In the genomic region with DNA sequence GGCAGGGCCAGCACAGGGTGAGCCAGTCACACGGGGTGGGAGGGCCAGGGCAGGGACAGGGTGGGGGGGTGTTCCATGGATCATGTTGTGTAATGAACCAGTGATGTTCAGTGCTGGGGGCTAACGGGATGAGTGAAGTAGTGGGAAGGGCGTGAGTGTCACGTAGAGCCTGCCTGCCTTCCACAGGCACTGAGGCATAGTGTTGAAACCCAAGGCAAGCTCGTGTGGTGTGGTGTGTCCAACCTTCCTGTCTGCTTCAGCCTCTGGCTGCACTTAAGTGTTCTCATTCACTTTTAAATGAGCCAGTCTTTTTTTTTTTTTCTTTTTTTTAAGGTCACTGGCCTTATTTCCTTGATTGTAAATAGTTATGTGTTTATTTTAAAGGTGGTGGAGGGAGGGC, we compare ENCODE assay signal across 21 mouse cellular contexts. TPM values are rescaled to one million over a fixed set of nuclear protein-coding genes. Genes with fewer than 3 reads are reported as not detected.
DNase-seq lines count a peak whose midpoint lies in the region; ATAC-seq lines count a peak whose summit lies in the region.
"Had no signal": no experiment of that assay in that cellular context is flagged by ENCODE, and none has a peak within 500 bp of the region (broad histone marks: within the 10 kb centered on the region; RNA-seq: fewer than 3 reads in every experiment).

No protein-coding gene starts in this region.

- ATAC-seq in hindbrain, embryonic 11.5 days (ENCODE audit: low FRiP score), result 0 out of 2 replicates have a peak, but pooled peaks have one; percentile 13
- ATAC-seq in hindbrain, embryonic 13.5 days (ENCODE audit: low FRiP score), result no peak
- 0 out of 2 replicates have a peak, but pooled peaks have one; percentile 36 for ATAC-seq in midbrain, embryonic 16.5 days
- ATAC-seq in midbrain, embryonic 15.5 days (replicated peaks), result no peak
- ATAC-seq in megakaryocyte progenitor cell, adult 5-6 weeks (replicated peaks; ENCODE audit: poor library complexity), result 0 out of 2 replicates have a peak, but pooled peaks have one; percentile 17
- no peak for ATAC-seq in erythroid progenitor cell, adult 5-6 weeks (replicated peaks; ENCODE audit: low FRiP score, poor library complexity, severe bottlenecking)
- ATAC-seq: forebrain, embryonic 15.5 days had no signal

- no peak overlapping the region for H3K4me2 ChIP-seq in hindbrain, embryonic 11.5 days (replicated peaks; ENCODE audit: low read depth, low read length)
- no peak overlapping the region for H3K4me2 ChIP-seq in hindbrain, embryonic 13.5 days
- no peak overlapping the region for H3K4me2 ChIP-seq in midbrain, embryonic 16.5 days (ENCODE audit: low read length)
- no peak overlapping the region for H3K4me2 ChIP-seq in midbrain, embryonic 15.5 days
- H3K4me2 ChIP-seq: embryonic facial prominence, embryonic 15.5 days; forebrain, embryonic 15.5 days; heart, embryonic 11.5 days; heart, embryonic 15.5 days; hindbrain, embryonic 15.5 days had no signal

- DNase-seq in hindbrain, embryonic 11.5 days (ENCODE audit: low spot score), result no peak
- DNase-seq in ZHBTc4 (ENCODE audit: low read depth, low spot score), result peak; percentile 55
- no peak for DNase-seq in thymus, postnatal 4 days
- DNase-seq: adrenal gland, postnatal 10 days; cerebellum, adult 11 months; cerebellum, adult 8-10 months; cerebellum, postnatal 36 days; embryo, embryonic 11 days; heart, adult 2 months; heart, postnatal 14 days had no signal

- H3K9me3 ChIP-seq in hindbrain, embryonic 11.5 days (ENCODE audit: control insufficient read depth, low read length), result no peaks in the 10 kb centered on the region
- H3K9me3 ChIP-seq in hindbrain, embryonic 13.5 days, result no peaks in the 10 kb centered on the region
- H3K9me3 ChIP-seq in midbrain, embryonic 16.5 days (replicated peaks; ENCODE audit: control insufficient read depth, low read length, poor library complexity, severe bottlenecking), result no peaks in the 10 kb centered on the region
- no peaks in the 10 kb centered on the region for H3K9me3 ChIP-seq in midbrain, embryonic 15.5 days
- H3K9me3 ChIP-seq: embryonic facial prominence, embryonic 15.5 days; forebrain, embryonic 15.5 days; heart, embryonic 15.5 days; hindbrain, embryonic 15.5 days had no signal

- peaks cover 52% of the 10 kb centered on the region for H3K36me3 ChIP-seq in hindbrain, embryonic 11.5 days (ENCODE audit: control insufficient read depth, insufficient read depth, low read length)
- peaks cover 99% of the 10 kb centered on the region for H3K36me3 ChIP-seq in hindbrain, embryonic 13.5 days
- H3K36me3 ChIP-seq in midbrain, embryonic 16.5 days (ENCODE audit: control insufficient read depth, insufficient read depth, low read length), result peaks cover 41% of the 10 kb centered on the region
- peaks cover 87% of the 10 kb centered on the region for H3K36me3 ChIP-seq in midbrain, embryonic 15.5 days (replicated peaks)

- H3K27me3 ChIP-seq in hindbrain, embryonic 11.5 days (ENCODE audit: control insufficient read depth, insufficient read depth, low read length), result no peaks in the 10 kb centered on the region
- no peaks in the 10 kb centered on the region for H3K27me3 ChIP-seq in hindbrain, embryonic 13.5 days
- H3K27me3 ChIP-seq in midbrain, embryonic 16.5 days (ENCODE audit: control insufficient read depth, insufficient read depth, low read depth, low read length), result no peaks in the 10 kb centered on the region
- no peaks in the 10 kb centered on the region for H3K27me3 ChIP-seq in midbrain, embryonic 15.5 days (replicated peaks)
- H3K27me3 ChIP-seq: embryonic facial prominence, embryonic 15.5 days; forebrain, embryonic 15.5 days; heart, embryonic 15.5 days; hindbrain, embryonic 15.5 days had no signal

- no peak overlapping the region for H3K4me3 ChIP-seq in hindbrain, embryonic 11.5 days (ENCODE audit: low read depth, low read length)
- H3K4me3 ChIP-seq in hindbrain, embryonic 13.5 days, result no peak overlapping the region
- no peak overlapping the region for H3K4me3 ChIP-seq in midbrain, embryonic 16.5 days (ENCODE audit: low read depth, low read length)
- H3K4me3 ChIP-seq in midbrain, embryonic 15.5 days, result no peak overlapping the region
- H3K4me3 ChIP-seq: embryonic facial prominence, embryonic 15.5 days; erythroblast, embryonic 14.5 days; forebrain, embryonic 15.5 days; heart, adult 2 months; heart, embryonic 15.5 days; hindbrain, embryonic 15.5 days had no signal

- H3K4me1 ChIP-seq in hindbrain, embryonic 11.5 days (replicated peaks; ENCODE audit: control insufficient read depth, insufficient read depth, low read length), result no peaks in the 10 kb centered on the region
- H3K4me1 ChIP-seq in hindbrain, embryonic 13.5 days (replicated peaks), result peaks cover 11% of the 10 kb centered on the region
- no peaks in the 10 kb centered on the region for H3K4me1 ChIP-seq in midbrain, embryonic 16.5 days (ENCODE audit: control insufficient read depth, insufficient read depth, low read length)
- H3K4me1 ChIP-seq in midbrain, embryonic 15.5 days, result peaks cover 5% of the 10 kb centered on the region

- H3K9ac ChIP-seq in hindbrain, embryonic 11.5 days (ENCODE audit: low read depth, low read length), result no peak overlapping the region
- H3K9ac ChIP-seq in hindbrain, embryonic 13.5 days, result no peak overlapping the region
- no peak overlapping the region for H3K9ac ChIP-seq in midbrain, embryonic 16.5 days (ENCODE audit: low read depth, low read length)
- H3K9ac ChIP-seq in midbrain, embryonic 15.5 days, result no peak overlapping the region
- H3K9ac ChIP-seq: embryonic facial prominence, embryonic 15.5 days; forebrain, embryonic 15.5 days; heart, embryonic 15.5 days; hindbrain, embryonic 15.5 days had no signal

- no peak overlapping the region for H3K27ac ChIP-seq in hindbrain, embryonic 11.5 days (ENCODE audit: low read depth, low read length)
- H3K27ac ChIP-seq in hindbrain, embryonic 13.5 days, result no peak overlapping the region
- no peak overlapping the region for H3K27ac ChIP-seq in midbrain, embryonic 16.5 days (ENCODE audit: low read length)
- H3K27ac ChIP-seq in midbrain, embryonic 15.5 days, result no peak overlapping the region
- H3K27ac ChIP-seq: forebrain, embryonic 15.5 days; heart, adult 2 months; heart, embryonic 15.5 days; hindbrain, embryonic 15.5 days had no signal

- WGBS in hindbrain, embryonic 11.5 days, result 74% methylated on average over 5 of the region's 5 CpGs
- 73% methylated on average over 5 of the region's 5 CpGs for WGBS in hindbrain, embryonic 13.5 days
- WGBS in midbrain, embryonic 16.5 days, result 76% methylated on average over 5 of the region's 5 CpGs
- 75% methylated on average over 5 of the region's 5 CpGs for WGBS in midbrain, embryonic 15.5 days

RNA-seq across cellular contexts. Expression of a gene that starts 7.5 kb away (rescaled TPM):
- polyA plus RNA-seq in hindbrain, embryonic 11.5 days (2014; fragmentation: Nextera tagmentation; extraction: Ambion mirVana), result 756 and 797 TPM in 2 replicates
- polyA plus RNA-seq in hindbrain, embryonic 13.5 days (2015; fragmentation: Nextera tagmentation; extraction: Ambion mirVana), result 665 and 670 TPM in 2 replicates
- polyA plus RNA-seq in midbrain, embryonic 16.5 days (2015; fragmentation: Nextera tagmentation; extraction: Ambion mirVana), result 504 and 541 TPM in 2 replicates
- 521 and 530 TPM in 2 replicates for polyA plus RNA-seq in midbrain, embryonic 15.5 days (2015; fragmentation: Nextera tagmentation; extraction: Ambion mirVana)
- 355 and 392 TPM in 2 replicates for total RNA-seq in megakaryocyte progenitor cell, adult 5-6 weeks (2015)
- total RNA-seq in megakaryocyte progenitor cell, adult 5-6 weeks (2017), result 426 and 445 TPM in 2 replicates
- 54.1 and 65.2 TPM in 2 replicates for total RNA-seq in erythroid progenitor cell, adult 5-6 weeks (2015; ENCODE audit: low replicate concordance)
- total RNA-seq in erythroid progenitor cell, adult 5-6 weeks (2017; ENCODE audit: low replicate concordance), result 69.1 and 112 TPM in 2 replicates

RNA-seq across cellular contexts. Expression of a gene that starts 7.6 kb away (rescaled TPM):
- 18.5 and 19.9 TPM in 2 replicates for polyA plus RNA-seq in hindbrain, embryonic 11.5 days (2014; fragmentation: Nextera tagmentation; extraction: Ambion mirVana)
- polyA plus RNA-seq in hindbrain, embryonic 13.5 days (2015; fragmentation: Nextera tagmentation; extraction: Ambion mirVana), result 52.7 TPM in 2 replicates
- 70.4 and 74.3 TPM in 2 replicates for polyA plus RNA-seq in midbrain, embryonic 16.5 days (2015; fragmentation: Nextera tagmentation; extraction: Ambion mirVana)
- 70.1 and 73.0 TPM in 2 replicates for polyA plus RNA-seq in midbrain, embryonic 15.5 days (2015; fragmentation: Nextera tagmentation; extraction: Ambion mirVana)
- total RNA-seq in megakaryocyte progenitor cell, adult 5-6 weeks (2015), result 1.1 and 2.1 TPM in 2 replicates
- total RNA-seq in megakaryocyte progenitor cell, adult 5-6 weeks (2017), result 2.5 and 2.6 TPM in 2 replicates
- 0.36 TPM in 1 of 2 replicates, not detected in the other for total RNA-seq in erythroid progenitor cell, adult 5-6 weeks (2015; ENCODE audit: low replicate concordance)
- 0.13 and 0.68 TPM in 2 replicates for total RNA-seq in erythroid progenitor cell, adult 5-6 weeks (2017; ENCODE audit: low replicate concordance)

RNA-seq across cellular contexts. Expression of a gene that starts 10.0 kb away (rescaled TPM):
- 13.5 and 14.6 TPM in 2 replicates for polyA plus RNA-seq in hindbrain, embryonic 11.5 days (2014; fragmentation: Nextera tagmentation; extraction: Ambion mirVana)
- polyA plus RNA-seq in hindbrain, embryonic 13.5 days (2015; fragmentation: Nextera tagmentation; extraction: Ambion mirVana), result 22.5 and 23.4 TPM in 2 replicates
- 21.0 and 22.4 TPM in 2 replicates for polyA plus RNA-seq in midbrain, embryonic 16.5 days (2015; fragmentation: Nextera tagmentation; extraction: Ambion mirVana)
- 21.0 and 21.1 TPM in 2 replicates for polyA plus RNA-seq in midbrain, embryonic 15.5 days (2015; fragmentation: Nextera tagmentation; extraction: Ambion mirVana)
- total RNA-seq in megakaryocyte progenitor cell, adult 5-6 weeks (2015), result 8.3 and 9.7 TPM in 2 replicates
- total RNA-seq in megakaryocyte progenitor cell, adult 5-6 weeks (2017), result 23.5 and 23.9 TPM in 2 replicates
- total RNA-seq in erythroid progenitor cell, adult 5-6 weeks (2015; ENCODE audit: low replicate concordance), result 6.5 and 7.1 TPM in 2 replicates
- 5.7 and 11.3 TPM in 2 replicates for total RNA-seq in erythroid progenitor cell, adult 5-6 weeks (2017; ENCODE audit: low replicate concordance)

RNA-seq across cellular contexts. Expression of a gene that starts 35.6 kb away (rescaled TPM):
- polyA plus RNA-seq in hindbrain, embryonic 11.5 days (2014; fragmentation: Nextera tagmentation; extraction: Ambion mirVana), result 26.3 and 31.5 TPM in 2 replicates
- 31.9 and 35.0 TPM in 2 replicates for polyA plus RNA-seq in hindbrain, embryonic 13.5 days (2015; fragmentation: Nextera tagmentation; extraction: Ambion mirVana)
- 34.9 and 35.7 TPM in 2 replicates for polyA plus RNA-seq in midbrain, embryonic 16.5 days (2015; fragmentation: Nextera tagmentation; extraction: Ambion mirVana)
- polyA plus RNA-seq in midbrain, embryonic 15.5 days (2015; fragmentation: Nextera tagmentation; extraction: Ambion mirVana), result 37.4 and 37.7 TPM in 2 replicates
- 6.4 and 9.3 TPM in 2 replicates for total RNA-seq in megakaryocyte progenitor cell, adult 5-6 weeks (2015)
- total RNA-seq in megakaryocyte progenitor cell, adult 5-6 weeks (2017), result 12.2 and 14.0 TPM in 2 replicates
- 1.3 TPM in 1 of 2 replicates, not detected in the other for total RNA-seq in erythroid progenitor cell, adult 5-6 weeks (2015; ENCODE audit: low replicate concordance)
- total RNA-seq in erythroid progenitor cell, adult 5-6 weeks (2017; ENCODE audit: low replicate concordance), result 2.6 and 4.9 TPM in 2 replicates

RNA-seq across cellular contexts. Expression of a gene that starts 58.3 kb away (rescaled TPM):
- polyA plus RNA-seq in hindbrain, embryonic 11.5 days (2014; fragmentation: Nextera tagmentation; extraction: Ambion mirVana), result 6.2 and 9.2 TPM in 2 replicates
- polyA plus RNA-seq in hindbrain, embryonic 13.5 days (2015; fragmentation: Nextera tagmentation; extraction: Ambion mirVana), result 3.9 and 4.5 TPM in 2 replicates
- 3.1 and 3.6 TPM in 2 replicates for polyA plus RNA-seq in midbrain, embryonic 16.5 days (2015; fragmentation: Nextera tagmentation; extraction: Ambion mirVana)
- 3.9 and 4.0 TPM in 2 replicates for polyA plus RNA-seq in midbrain, embryonic 15.5 days (2015; fragmentation: Nextera tagmentation; extraction: Ambion mirVana)
- 21.7 and 24.4 TPM in 2 replicates for total RNA-seq in megakaryocyte progenitor cell, adult 5-6 weeks (2015)
- 15.1 and 18.0 TPM in 2 replicates for total RNA-seq in megakaryocyte progenitor cell, adult 5-6 weeks (2017)
- 51.6 and 57.3 TPM in 2 replicates for total RNA-seq in erythroid progenitor cell, adult 5-6 weeks (2015; ENCODE audit: low replicate concordance)
- 84.2 and 117 TPM in 2 replicates for total RNA-seq in erythroid progenitor cell, adult 5-6 weeks (2017; ENCODE audit: low replicate concordance)

Comparison
In these comparisons a context has a peak if more than half of its experiments do, and no peak if none do; other contexts are left out.
1. ATAC-seq: peak in hindbrain, embryonic 11.5 days (single experiment), midbrain, embryonic 16.5 days (single experiment) and megakaryocyte progenitor cell, adult 5-6 weeks (single experiment); none in hindbrain, embryonic 13.5 days (single experiment), midbrain, embryonic 15.5 days (single experiment) and erythroid progenitor cell, adult 5-6 weeks (single experiment).